Mouse (Mus musculus): ENCODE results near the gene Fam110a.

Gene Fam110a

DNA sequence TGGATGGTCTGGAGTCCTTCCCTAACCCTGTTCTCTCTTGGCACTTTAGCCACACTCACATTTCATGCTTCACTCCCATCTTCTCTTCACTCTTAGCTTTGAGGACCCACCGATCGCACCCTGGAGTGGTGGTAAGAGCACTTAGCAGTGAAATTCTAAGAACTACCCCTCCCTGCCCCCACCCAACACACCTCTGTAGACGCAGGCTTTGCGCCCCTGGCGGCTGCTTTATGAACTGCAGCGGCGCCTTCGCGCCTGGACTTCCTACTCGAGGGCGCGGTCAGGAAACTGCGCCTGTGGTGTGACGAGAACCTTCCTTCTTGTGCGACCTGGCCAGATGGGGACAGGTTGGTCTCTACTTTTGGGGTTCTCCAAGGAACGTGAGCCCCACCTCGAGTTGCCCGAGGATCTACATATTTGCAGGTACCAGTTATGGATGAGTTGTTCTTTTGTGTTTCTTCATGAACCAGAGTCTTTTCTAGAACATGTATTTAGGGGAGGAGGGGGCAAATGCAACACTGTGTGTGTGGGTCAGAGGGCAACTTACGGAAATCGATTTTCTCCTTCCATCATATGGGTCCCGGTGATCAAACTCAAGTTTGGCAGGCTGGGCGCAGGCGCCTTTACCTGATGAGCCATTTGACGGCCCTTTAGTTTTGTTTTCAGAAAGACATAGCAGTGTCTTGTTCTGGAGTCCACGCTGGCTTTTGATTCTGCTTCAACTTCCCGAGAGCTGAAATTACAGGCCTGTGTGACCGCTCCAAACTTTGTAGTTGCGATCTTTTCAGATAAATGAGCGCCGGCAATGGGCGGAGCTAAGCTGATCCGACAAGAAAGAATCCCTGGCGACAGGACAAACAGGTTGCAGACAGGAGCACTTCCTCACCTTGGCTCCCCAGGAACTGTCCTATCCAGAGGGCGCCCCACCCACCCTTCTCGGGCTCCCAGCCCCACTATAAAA, 16.5 kb upstream of the Fam110a start, which contains the start of gene Slc52a3:
Gene Slc52a3 (plus strand): TSS at position 283 of the 961 bp plus-strand sequence.
- peak; percentile 87 for DNase-seq

DNA sequence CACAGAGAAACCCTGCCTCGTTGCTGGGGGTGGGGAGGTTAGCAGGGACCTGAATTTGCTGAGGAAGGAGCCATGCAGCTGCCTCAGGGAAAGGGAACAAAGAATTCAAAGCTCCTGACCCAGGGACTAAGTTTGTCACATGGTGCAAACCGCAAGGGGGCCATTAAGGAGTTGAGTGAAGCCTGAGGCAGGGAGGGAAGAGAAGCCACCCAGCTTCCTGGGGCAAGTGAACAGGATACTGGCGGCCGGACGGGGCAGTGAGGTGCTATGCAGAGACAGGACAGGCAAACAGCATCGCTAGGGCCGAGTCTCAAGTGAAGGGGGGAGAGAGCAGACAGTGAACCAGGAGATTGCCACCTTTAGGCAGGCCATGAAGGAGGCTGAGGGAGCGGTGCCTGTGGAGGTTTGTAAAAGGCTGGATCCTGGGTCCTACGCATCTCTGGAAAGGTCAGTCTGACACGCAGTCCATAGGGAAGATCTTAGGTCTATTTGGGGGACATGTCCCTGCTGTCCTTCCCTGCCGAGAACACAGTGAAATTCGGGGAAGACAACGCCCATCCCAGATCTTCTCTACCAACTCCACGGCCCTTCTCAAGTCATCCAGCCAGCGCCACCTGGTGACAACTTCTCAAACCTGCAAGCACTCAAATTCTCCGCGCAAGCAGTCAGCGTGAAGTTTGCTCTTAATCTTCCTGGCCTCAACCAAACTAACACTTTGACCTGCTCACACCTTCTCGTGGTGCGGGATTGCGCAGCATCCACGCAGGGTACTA, 14.5 kb upstream of the Fam110a start:
- DNase-seq, result peak; percentile 80

DNA sequence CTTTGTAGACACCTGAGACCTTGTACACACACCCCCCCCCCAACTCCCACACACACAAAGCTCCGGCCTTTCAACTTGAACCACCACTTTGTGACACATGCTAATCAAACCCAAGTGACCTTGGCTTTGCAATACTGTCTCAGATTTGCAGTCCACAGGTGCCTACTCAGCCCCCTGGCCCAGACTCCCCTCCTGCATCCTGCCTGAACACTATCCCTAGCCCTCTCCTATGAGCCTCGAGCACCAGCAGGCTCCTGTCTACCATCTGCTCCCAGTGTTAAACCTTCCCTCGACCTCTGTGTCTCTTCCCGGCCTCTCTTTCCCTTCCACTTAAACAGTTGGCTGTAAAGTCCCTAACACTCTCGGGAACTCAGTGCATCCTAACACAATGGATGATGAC, 11.4 kb upstream of the Fam110a start:
- DNase-seq, result no peak

- DNase-seq, result no peak
Measured at GRCm38 (mm10) chr2:151990985-151991394, 11.0 kb upstream of the Fam110a start.

GRCm38 (mm10) chr2:151988978-151989377, 9.0 kb upstream of the Fam110a start:
- DNase-seq, result no peak

GRCm38 (mm10) chr2:151986958-151987357, 6.9 kb upstream of the Fam110a start:
- DNase-seq, result no peak

GRCm38 (mm10) chr2:151985426-151986172, 5.6 kb upstream of the Fam110a start:
- no peak for DNase-seq

DNA sequence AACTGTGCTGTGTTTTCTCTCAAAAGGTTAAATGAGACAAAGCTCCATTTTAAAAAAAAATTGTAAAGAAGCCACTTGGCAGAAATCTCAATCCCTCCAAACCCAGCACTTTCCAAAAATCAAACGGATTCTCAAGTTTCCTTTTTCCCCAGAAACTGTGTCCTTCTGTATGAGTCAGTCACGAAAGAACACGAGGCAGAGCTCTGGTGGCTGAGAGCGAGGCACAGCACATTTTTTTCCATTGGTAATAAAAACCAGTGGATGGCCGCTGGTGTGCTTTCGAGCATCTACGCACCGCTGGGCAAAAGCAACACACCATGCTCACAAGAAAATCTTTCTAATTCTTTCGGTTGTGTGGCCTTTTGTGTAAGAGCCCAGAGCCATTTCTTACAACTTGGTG, 4.0 kb upstream of the Fam110a start:
- no peak for DNase-seq

DNA sequence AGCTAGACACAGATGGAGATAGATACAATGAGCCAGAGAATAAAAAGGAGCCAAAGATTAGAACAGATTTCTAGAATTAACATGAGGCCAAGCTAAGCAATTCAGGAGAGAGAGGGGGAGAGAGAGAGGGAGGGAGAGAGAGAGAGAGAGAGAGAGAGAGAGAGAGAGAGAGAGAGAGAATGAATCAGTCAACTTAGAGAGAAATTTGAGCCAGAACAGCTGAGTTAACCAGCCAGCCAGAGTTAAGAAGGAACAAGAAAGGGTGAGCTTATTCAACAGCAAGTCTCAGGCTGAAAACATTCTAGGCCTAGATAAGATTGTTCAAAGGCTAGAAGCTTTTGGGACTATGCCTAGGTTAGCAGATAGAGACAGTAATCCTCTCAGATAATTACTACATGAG, 2.5 kb upstream of the Fam110a start:
- DNase-seq, result no peak

DNA sequence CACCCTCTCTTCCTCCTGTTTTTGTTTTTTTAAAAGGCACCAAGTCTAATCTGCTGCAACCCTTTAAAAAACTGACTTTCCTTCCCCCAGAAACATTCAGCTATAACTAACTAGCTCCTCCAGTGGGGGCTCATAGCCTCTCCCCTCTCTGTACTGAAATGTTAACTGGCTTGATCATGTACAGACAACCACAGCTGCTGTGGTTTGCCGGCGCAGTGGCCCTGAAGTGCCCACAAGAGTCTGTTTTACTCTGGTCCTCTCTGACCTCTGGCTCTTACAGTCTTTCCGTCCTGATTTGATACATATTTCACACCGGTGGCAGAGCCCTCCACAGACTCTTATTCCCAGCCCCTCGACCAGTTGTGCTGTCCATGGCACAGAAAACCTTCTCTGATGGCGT, 1.2 kb upstream of the Fam110a start:
- DNase-seq, result no peak

DNA sequence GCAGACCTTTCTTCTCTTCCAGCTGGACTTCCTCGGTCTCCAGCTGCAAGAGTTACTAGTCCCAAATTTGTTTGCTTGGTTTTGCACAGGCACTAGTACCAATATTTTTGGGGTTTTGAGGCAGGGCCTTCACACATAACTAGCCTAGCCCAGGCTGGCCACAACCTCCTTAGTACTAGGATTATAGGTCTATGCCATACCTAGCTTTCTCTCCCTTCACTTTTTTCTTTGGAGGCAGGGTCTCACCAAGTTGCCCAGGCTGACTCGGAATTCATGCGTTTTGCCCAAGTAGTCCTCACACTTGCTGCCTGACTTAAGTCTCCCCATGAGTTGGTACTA, 305 bp upstream of the Fam110a start:
- no peak for DNase-seq

- DNase-seq, result no peak
Measured at GRCm38 (mm10) chr2:151978494-151978893, 1.5 kb downstream of the Fam110a start.

DNA sequence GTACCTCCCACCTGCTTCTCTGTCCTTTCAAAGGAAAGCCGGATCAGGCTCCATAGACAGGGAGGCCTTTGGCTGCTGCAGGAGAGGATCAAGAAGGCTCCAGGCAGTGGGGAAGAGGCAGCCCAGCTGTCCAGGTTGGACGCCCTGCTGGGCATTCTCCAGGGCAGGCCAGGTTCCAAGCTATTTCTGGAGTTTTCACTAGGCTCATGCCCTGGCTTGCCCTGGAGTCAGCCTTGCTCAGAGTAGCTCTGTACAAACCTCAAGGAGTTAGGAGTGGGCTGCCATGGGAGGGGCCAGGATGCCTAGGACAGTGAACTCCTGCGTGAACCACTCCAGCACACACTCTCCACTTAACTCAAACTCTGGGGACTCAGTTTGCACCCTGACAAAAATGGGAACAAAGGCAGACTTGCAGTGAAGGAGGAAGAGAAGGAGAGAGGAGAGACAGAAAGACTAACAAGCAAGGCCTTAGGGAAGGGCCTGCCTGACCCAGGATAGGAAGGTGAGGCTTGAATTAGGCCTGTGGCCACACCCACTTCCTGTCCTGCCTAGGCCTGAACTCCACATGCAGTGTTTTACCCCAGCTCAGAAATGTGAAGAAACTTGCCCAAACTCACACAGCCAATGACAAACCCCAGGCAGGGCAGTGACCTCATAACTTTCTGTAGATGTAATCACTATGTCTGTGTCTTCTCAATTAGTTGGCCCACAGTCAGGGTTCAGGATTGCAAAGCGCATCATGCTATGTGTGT, 2.2 kb downstream of the Fam110a start:
- no peak for DNase-seq

- DNase-seq, result no peak
Measured at GRCm38 (mm10) chr2:151976067-151976466, 4.0 kb downstream of the Fam110a start.

GRCm38 (mm10) chr2:151975295-151975694, 4.7 kb downstream of the Fam110a start:
- DNase-seq, result no peak

DNA sequence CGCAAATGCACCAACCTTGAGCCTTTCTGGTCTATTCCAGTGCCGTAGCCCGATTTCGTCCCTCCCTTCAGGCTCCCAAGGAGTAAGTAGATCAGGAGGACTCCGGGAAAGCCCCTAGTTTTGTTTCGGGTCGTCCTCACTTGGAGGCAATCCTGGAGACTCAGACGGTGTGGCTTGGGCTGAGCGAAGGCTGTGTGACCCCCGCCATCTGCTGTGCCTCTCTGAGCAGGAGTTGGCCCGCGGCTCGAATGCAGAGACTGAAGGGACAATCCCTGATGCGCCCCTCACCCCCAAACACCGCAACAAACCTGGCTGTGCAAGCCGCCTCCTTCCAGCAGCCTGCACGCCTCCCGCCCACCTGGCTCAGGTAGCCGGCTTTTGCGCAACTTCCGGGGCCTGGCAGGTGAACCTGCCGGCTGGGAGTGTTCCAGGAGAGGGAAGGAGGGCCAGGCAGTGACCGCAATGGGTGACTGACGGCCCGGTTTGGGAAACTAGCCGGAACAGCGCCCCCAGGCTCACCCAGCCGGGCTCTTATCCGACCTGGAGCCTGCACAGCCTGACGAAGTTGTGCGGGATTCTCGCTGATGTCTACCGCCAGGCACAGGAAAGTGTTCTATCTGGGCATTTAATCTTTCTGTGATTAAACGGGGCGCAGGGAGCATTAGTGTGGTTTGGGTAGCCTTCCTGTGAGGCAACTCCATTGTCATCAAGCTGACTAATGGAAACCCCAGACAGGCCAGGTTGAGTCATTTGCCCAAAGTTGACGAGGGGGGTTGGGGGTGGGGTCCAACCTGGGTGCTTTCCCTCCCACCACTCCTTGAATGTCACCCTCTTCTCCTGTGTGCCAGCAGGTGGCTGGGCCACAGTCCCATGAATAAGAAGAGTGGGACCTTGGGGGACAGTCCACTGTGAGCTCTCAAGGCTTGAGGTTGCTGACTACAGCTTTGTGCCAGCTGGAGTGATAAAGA, 6.1 kb downstream of the Fam110a start:
- DNase-seq, result no peak

DNA sequence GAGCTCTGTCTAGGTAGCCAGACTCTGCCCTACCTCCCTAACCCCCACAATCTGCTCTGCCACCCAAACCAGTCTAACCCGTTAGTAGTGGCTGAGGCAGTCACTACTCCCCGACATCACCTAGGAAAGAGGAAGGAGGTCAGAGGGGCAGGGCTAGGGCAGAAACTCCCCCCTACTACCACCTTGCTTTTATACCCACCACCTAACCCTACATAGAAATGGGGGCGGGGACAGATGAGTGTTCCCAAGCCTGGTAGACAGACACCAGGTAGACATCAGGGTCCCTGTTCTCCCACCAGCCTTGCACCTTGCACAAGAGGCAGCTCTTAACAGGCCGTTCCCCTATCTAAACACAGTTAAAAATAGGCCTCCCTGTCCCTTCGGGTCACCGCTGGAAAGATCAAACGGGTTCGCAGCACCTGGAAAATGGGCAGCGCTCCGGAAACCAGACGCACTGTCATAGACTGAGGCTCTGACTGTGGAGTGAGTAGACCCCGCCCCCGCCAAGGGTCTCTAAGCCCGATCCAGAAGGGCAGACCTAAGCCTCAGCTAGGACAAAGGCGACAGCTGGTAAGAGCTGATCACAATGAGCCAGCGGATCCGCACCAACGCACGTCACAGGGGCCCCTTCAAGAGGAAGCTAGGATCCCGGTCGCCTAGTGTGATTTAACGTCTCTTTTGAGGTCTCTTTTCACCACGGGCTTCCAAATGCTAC, 7.0 kb downstream of the Fam110a start:
- DNase-seq, result no peak

GRCm38 (mm10) chr2:151971748-151972147, 8.3 kb downstream of the Fam110a start:
- DNase-seq, result no peak

DNA sequence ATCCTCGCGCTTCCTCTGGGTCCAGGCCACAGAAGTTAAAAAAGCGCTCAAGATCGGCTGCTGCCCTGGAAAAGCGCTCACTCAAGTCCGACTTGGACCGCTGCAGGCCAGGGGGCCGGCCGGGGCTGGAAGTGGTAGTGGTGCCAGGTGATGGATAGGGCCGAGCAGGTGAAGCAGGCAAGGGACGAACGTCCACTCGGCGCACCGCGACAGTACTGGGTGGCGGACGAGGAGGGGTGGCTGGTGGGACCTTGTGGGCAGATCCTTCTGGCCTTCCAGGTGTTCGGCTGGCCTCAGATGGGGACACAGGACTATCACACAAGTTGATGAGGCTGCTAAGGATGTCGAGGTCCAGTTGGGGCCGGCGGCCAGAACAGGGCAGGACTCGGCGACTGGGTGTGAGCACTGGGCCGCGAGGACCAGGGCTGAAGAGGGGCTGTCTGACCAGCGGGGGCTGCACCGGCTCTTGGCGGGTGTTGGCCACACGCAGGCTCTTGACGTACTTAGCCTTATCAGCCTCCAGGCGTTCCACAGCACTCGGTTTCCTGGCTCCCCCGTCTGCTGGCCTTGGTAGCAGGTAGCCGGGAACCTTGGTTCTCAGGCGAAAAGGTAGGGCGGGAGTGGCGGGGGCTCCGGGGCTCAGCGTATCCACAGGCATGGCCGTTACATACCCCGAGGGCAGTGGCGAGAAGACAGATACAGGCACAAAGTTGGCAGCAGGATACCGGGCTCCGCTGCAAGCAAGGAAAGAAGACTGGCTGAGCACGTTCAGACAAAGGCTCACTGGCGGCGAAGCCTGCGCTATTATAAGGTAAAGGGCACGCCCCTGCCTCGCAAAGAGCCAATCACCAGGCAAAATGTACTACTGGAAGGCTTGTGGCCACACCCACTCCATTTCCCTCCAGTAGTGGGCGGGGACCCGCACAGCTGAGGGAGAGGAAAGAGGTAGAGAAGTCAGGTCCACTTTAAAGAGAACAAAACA, 9.5 kb downstream of the Fam110a start:
- DNase-seq, result peak; percentile 72
